Mouse (Mus musculus) left cerebral cortex, postnatal 36 days (tissue): ENCODE measurements around the gene Sppl2b. TPM values are rescaled to one million over a fixed set of nuclear protein-coding genes. Genes with fewer than 3 reads are reported as not detected.

Experiments
- DNase-seq, 2 experiments: peaks; one replicate each; pipeline ENCODE4 v3.0.0; 2021 to 2022; ENCODE audit warnings: low spot score in 2 of 2, mixed read lengths in 1 of 2
- intact Hi-C: fragments of 180-260 bp; cut with DNase I; formaldehyde crosslinking; loops from one replicate; pipeline ENCODE4 v1.15.1; 2025
- total RNA-seq, 2 experiments: library from RNA; stranded (reverse); gene quantifications; 2 replicates each; pipeline ENCODE4 v1.2.3; 2021

The Sppl2b gene
- total RNA-seq, 2 experiments from 2014 or later = 53.2 to 66.1 TPM

DNA sequence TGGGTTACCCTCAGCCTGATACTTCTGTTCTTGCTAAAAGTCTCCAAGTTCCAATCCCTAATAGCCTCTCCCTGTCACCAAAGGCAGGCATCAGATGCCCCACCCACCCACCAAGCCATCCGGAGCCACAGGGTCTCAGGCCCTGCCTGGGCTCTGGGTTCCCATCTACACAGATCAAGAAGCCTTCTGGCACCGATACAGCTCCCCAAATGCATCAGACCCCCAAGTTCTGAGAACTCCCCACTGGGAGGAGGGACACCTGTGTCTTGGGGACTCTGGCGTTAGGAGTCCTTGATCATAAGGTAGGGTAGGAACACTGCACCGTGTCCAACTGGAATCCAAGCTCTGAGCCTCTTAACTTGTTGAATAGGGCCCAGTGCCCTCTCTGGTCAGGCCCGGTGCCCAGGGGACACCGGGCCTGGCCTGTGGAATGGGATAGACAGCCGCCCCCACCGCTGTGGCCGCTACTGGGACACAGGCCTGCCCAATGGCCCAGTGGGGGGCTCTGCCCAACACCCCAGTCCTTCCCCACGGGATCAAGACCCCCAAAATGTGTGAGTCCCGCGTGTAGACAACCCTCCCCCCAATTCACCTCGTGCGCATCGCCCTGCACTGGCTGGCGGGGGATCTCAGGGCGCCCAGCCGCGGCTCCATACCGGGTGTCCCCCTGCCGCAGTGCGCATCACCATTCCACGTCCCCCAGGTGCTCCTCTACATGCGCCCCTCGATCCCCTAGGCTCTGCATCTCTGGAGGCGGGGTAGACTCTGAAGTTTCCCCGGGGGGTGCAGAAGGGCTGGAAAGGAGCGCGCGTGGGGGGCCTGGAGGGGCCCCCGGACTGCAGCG, 11.8 kb upstream of the Sppl2b start:
- intact Hi-C loops = no loop called here
- no peak for DNase-seq

DNA sequence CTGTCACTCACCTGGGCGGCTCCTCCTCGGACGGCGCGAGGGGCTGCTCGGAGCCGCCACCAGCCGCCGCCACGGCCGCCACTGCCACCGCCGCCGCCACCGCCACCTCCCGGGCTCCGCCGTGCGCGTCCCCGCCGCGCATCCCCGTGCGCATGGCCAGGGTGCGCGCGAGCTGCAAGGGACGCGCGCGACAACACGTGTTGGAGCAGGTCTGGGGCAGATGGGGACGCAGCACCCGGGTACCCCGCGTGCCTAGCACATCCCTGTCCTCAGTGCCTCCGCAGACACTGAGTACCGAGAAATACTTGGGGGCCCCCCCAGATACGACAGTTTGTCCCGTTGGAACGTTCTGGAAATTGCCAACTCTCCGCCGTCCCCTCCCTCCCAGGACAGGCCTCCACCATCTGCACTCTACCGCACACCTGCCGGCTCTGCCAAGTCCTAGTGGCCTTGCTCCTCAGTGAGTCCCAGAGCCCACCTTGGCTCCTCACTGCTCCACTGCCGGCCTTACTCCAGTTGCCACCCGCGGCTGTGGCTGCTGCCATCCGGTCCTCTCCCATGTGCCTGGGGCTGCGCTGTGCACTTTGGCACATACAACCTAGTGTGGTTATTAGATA, 11.0 kb upstream of the Sppl2b start, which contains the start of gene Lingo3:
Lingo3 (minus strand) TSS at position 109 of the 617 bp plus-strand sequence.
- DNase-seq = peak; percentile 55 to 78
- intact Hi-C loops = no loop called here

DNA sequence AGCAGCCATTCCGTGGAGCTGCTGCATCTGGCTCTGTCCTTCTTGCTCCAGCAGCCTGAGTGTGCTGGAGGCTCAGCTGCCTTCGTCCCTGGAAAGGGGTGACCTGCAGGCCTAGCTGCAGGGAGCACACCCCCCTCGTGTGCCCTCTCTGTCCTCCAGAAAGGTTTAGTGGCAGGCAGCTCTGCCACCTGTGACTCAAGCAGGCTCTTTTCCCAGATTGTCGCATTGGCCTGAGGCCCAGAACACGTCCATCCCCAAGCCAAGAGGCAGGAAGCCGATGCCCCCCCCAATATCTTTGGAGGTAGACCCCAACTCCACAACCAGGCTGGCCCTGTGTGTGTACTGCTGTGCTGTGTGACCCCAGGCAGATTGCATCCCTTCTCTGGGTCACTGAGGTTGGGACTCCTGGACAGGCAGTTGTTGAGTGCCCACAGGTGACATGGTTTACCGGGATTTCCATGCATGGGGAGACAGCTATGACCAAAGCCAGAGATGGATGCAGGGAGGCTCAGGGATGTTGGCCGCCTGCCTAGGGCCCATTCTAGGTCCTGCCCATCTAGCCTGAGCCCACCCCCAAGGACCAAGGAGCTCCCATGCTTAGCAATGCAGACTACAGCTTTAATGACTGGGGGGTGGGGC, 9.9 kb upstream of the Sppl2b start:
- no peak for DNase-seq
- intact Hi-C loops = no loop called here

DNA sequence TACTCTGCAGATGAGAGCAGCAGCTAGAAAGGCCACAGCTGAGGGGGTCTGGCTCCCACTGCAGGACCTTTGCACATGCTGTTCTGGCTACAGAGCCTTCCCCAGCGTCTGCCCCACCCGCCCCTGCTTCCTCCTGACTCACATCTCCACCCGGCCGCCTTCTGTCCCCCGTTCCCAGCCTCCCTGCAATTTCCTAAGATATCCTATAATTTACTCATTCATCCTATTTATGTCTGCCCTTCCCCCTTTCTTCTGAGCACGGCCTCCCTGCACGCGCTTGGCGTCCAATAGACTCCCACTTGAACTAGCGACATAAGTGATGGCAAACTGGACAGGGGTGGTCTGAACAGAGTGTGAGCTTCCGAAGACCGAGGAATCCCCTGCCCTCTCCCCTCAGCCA, 9.3 kb upstream of the Sppl2b start:
- peak; percentile 56 to 59 for DNase-seq

DNA sequence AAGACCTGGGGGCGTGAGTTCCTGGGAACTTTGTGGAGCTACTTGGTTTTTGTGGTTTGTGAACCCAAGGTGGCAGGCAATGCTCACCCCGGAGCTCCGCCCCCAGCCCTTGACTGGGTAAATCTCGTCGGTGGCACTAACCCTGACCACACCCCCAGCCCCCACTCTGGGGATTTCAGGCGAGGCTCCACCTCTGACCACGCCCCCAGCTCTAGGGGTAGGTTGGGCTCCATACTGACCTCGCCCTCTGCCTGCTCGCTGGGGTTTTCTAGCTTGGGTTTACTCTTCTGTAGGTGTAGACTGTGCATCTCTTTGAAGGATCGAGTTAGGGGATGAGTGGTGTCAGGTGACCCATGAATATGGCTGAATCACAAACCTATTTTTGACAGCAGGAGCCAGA, 6.5 kb upstream of the Sppl2b start:
- no peak for DNase-seq
- intact Hi-C loops = no loop called here

More for the DNA sequence above, 9.3 kb upstream of the Sppl2b start:
- intact Hi-C loops = no loop called here

DNA sequence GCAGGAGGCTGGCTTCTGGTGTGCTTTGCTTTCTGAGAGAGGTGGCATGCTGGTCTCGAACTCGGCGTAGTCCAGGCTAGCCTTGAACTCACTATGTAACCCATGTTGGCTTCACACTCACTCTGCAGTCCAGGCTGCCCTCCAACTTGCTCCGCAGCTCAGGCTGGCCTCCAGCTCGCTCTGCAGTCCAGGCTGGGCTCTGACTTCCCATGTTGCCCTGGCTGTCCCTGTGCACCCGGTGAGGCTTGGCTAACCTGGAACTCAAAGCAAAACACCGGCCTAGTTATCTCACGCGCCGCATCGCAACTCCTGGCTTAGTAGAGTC, 636 bp downstream of the Sppl2b start:
- no peak for DNase-seq
- intact Hi-C loops = no loop called here

DNA sequence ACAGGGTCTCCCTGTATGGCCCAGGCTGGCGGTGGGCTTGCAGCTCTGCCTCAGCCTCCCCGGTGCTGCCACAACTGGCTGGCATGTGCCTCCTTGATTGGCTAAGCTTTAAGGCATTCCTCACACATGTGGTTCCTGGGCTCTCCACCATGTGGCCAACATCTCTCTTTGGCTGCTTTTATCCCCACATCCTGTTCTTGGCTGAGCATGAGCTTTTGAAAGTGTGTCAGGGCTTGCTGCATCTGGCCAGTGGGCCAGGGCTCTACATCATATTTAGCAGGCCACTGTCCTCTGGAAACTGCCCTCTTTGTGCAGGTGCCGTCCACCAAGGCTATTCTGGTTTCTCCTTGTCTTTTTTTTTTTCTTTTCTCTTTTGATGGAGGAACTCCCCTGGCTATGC, 1.2 kb downstream of the Sppl2b start:
- intact Hi-C loops = no loop called here
- no peak for DNase-seq

DNA sequence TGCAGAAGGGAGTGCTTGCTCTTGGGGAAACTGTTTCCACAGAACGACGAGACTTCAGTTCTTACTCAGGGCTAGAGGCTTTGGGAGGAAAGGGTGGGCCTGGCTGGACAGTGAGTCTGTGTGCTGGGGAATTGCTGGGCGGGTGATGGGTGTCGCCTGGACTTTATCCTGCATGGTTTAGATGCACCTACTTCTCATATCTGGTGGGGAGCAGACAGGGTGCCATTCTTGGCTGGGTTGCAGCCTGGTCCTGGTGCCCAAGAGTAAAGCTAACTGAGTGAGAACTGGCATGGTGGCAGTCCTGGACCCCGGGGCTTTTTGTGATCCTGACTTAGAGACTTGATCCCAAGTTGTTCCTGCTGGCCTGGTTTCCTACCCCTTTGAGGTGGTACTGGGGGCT, 1.8 kb downstream of the Sppl2b start:
- intact Hi-C loops = no loop called here
- no peak for DNase-seq

DNA sequence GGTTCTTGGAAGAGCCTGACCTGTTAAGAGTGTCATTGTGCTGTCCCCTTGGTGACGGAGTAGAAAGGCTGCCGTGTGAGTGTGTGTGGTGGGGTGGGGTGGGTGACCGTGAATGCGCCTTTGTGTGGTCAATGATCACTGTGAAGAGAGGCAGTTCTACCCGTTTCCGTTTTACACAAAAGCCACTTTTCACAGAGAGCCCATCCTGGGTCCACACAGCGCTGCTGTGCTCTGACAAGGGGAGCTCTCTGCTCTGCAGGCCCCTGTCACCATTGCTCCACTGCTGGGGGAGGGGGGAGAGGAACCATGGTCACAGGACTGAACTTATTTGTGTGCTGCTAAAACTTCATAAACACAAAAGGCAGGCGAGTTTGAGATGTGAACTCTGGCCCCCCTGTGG, 2.3 kb downstream of the Sppl2b start:
- intact Hi-C loops = no loop called here

DNA sequence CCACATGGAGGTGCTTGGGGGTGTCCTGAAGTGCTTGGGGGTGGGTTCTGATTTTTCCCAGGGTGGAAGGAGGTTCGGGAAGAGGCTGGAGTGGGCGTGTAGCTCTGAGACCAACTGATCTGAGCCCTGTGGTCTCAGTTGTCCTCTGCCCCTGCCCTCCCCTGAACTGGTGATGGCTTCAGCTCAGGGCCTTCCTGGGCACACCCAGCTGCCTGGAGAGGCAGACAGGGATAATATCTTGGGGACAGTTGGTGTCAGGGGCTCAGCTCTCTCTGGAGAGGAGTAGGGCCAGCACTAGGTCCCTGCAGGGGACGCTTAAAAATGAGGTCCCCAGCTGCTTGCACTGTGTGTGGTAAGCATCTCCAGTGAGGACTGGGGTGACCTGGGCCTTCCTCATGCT, 2.8 kb downstream of the Sppl2b start:
- intact Hi-C loops = no loop called here
- no peak for DNase-seq

More for the DNA sequence above, 2.3 kb downstream of the Sppl2b start:
- no peak for DNase-seq

DNA sequence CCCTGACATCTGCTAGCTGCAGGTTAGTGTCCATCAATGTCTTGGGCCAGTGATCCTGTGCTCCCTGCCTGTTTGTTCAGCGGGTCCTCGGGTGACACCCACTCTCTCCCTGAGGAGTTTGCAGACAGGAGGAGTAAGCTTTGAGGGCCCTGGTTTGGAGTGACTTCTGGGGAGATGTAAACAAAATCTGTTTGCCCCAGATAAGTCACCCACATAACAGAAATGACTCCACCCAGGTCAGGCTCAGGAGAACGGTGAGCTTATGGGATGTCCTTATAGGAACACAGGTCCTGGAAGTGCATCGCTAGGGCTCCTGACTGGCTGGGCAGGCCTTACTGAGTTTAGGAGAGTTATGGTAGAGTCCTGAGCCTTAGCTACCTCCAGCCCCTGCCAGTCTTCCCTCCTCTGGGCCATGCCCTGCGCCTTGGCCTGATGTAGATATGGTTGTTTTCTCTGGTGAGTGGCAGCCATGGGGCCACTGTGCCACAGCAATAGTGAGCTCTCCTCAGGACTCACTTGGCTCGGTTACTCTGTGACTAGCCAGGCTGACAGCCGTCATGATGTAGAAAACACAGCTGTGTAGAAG, 3.4 kb downstream of the Sppl2b start:
- DNase-seq = no peak
- intact Hi-C loops = no loop called here

DNA sequence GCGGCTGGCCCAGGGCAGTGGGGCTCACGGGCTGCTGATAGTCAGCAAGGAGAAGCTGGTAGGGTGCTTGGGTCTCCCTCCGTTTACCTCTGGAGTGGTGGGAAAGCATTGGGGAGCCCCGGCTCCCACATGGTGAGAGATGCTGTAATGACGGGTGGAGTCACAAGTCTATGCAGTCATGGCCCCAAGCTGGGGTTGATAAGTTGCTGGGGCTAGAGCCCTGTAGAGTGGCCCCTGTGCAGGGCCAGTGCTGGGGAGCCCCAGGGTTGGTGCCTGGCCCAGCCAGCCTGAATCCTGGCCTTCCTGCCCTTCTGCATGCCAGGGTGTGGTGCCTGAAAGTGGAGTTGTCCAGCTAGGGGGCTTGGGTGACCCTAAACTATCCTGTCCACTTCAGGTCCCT, 7.2 kb downstream of the Sppl2b start:
- intact Hi-C loops = no loop called here
- DNase-seq = no peak

DNA sequence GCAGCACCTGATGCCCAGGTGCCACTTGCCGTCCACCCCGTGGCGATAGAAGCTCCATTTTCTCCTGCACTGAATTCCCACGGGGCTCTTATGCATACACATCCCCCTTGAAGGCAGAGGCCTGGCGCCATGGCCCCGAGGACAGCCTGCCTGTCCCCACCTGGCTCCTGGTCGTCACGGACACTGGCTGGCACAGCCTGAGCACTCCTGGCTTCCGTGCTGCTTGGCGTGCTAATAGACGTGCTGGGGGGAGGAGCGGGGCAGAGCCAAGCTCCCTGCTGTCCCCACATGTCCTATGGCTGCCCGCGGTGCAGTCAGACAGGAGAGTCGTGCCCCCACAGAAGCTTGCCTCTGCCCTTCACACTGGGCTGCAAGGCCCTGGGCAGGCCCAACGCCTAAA, 9.4 kb downstream of the Sppl2b start:
- no peak for DNase-seq
- intact Hi-C loops = no loop called here

DNA sequence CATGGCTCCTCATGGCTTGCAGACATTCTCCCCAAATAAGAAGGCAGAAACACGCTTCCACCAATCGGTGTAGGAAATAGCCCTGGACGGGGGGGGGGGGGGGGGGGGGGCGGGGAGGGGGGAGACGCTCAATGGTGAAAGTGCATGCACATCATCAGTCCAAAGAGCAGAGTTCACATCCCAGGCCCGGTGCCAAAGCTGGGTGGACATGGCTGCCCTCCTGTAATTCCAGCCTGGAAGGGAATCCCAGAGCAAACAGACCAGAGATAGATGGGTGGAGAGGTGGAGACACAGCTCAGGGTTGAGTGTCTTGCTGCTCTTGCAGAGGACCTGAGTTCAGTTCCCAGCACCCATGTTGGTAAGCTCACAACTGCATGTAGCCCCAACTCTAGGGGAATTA, 15.9 kb downstream of the Sppl2b start:
- DNase-seq = no peak
- intact Hi-C loops = no loop called here

DNA sequence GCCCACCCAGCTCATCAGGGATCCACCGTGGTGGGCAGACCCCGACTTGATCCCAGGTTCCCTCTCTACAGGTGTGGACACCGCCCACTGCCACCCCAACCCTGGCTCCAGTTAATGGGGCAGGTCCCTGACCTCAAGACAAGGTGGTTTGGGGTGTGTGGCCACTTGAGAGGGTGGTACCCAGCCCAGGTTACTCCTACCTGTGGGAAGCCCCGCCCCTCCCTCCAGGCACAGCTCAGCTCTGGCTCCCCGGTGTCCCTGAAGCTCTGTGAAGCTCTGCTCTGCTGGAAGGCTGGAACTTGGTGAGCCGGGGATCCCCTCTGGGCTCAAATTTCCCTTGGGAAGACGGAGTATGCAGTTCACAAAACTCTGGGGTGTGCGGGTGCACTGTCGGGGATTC, 16.5 kb downstream of the Sppl2b start, which contains the start of gene Tmprss9:
Tmprss9 (plus strand) TSS at position 268 of the 400 bp plus-strand sequence.
- intact Hi-C loops = no loop called here
- DNase-seq = no peak

DNA sequence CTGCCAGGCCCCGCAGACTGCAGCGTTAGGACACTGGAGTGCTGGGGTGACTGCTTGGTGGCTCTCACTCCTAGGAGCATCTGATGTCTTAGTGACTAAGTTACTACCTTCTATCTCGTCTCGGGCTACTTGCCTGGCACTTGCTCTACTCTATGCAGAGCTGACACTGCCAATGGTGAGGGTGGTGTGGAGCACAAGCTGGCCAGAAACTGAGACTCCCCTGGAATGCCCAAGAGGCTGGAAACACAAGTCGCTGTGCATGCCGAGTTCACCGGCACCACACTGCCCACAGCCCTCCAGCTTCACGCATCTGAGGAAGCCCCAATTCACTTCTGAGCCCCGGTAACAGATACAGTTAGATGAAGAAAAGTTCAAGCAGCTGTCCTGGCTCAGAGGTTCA, 19.0 kb downstream of the Sppl2b start:
- intact Hi-C loops = no loop called here
- DNase-seq = no peak

DNA sequence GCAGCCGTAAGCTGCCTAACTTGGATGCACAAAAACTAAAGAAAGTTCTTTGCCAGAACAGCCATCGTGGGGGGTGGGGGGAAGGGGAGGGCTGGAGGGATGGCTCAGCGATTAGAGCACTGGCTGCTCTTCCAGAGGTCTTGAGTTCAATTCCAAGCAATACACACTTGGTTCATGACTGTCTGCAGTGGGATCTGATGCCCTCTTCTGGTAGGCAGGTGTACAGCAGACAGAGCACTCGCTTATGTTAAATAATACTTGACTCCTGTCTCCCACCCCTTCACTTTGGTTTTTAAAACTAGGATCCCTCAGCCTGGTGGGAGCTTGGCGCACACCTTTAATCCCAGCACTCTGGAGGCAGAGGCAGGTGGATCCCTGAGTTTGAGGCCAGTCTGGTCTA, 21.0 kb downstream of the Sppl2b start:
- DNase-seq = no peak
- intact Hi-C loops = no loop called here

DNA sequence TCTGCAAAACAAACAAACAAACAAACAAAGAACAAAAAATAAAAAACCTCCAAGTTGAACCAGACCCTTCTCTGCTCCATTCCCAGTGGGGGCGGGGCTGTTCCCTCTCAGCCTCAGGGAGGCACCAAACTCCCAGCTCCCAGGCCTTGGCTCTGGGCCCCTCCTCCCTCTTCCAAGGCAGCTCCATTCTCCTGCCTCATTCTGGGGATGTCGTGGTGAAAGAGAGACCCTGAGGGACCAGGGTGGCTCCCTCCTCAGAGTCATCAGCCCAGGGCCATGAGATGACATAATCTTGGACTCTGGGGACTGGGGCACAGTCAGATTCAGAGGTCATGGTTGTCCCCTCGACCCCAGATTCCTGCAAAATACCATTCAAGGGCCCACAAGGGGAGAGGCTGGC, 21.5 kb downstream of the Sppl2b start:
- no peak for DNase-seq
- intact Hi-C loops = no loop called here

DNA sequence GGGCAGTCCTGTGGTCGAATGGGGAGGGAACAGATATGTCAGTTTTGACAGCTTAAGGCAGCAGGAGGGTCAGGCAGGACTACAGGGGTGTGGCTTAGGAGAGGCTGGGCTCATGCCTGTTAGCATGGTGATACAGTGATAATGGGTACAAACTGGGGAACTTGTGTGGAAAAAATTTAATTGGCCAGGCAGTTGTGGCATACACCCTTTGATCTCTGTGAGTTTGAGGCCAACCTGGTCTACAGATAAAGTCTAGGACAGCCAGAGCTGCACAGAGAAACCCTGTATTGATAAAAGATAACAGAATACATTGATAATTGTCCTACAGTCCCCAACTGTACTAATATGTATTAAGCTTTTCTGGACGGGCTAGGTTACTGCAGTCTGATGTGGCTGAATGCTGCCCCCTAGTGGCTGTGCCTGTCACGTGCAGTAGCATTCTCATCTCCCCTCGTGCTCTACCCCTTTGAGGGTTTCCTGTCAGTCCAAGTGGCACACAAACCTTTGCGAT, 25.1 kb downstream of the Sppl2b start:
- intact Hi-C loops = loop anchor here (2.0 kb wide), 1 partner anchor 133 kb away; no protein-coding TSS in a partner anchor
- peak in 1 of 2 experiments; percentile 53 for DNase-seq

DNA sequence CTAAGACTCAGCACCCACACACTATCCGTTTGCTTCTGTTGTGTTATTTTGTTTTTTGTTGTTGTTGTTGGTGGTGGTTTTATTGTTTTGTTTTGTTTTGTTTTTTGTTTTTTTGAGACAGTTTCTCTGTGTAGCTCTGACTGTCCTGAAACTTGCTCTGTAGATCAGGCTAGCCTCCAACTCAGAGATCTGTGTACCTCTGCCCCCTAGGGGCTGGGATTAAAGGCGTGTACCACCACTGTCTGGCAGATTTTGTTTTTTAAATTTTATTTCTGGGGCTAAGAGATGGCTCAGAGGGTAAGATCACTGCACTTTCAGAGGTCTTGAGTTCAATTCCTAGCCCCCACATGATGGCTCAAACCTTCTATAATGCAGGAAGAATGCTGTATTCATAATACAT, 25.8 kb downstream of the Sppl2b start:
- DNase-seq = no peak
- intact Hi-C loops = loop anchor here (2.0 kb wide), 1 partner anchor 134 kb away; no protein-coding TSS in a partner anchor
